ENCODE assay signal across 12 mouse cellular contexts in genomic region chr14:122483556-122484421, GRCm38 (mm10). TPM values are rescaled to one million over a fixed set of nuclear protein-coding genes. Genes with fewer than 3 reads are reported as not detected.
DNase-seq lines count a peak whose midpoint lies in the region; ATAC-seq lines count a peak whose summit lies in the region.
"Had no signal": no experiment of that assay in that cellular context is flagged by ENCODE, and none has a peak within 500 bp of the region (broad histone marks: within the 10 kb centered on the region; RNA-seq: fewer than 3 reads in every experiment).

No protein-coding gene starts in this region.

- peak overlapping the region; percentile 81 for H3K27ac ChIP-seq in hindbrain, embryonic 14.5 days

- peak; percentile 77 for DNase-seq in cerebellum, adult 11 months
- peak; percentile 48 for DNase-seq in embryo, embryonic 10 days (ENCODE audit: low spot score)
- peak; percentile 24 for DNase-seq in hindbrain, embryonic 14.5 days (ENCODE audit: low spot score)
- peak; percentile 59 for DNase-seq in neural tube, embryonic 10.5 days (ENCODE audit: extremely low spot score, low spot score)
- DNase-seq in adrenal gland, postnatal 4 days (ENCODE audit: low spot score in 2 of 2) = no peak
- DNase-seq in right cerebral cortex, postnatal 36 days (ENCODE audit: low spot score in 2 of 2) = no peak
- DNase-seq in thymus, postnatal 0 days (ENCODE audit: low spot score) = no peak
- DNase-seq in adrenal gland, postnatal 36 days = no peak
- DNase-seq: lung, postnatal 36 days had no signal

- no peak for ATAC-seq in hindbrain, embryonic 14.5 days (ENCODE audit: low FRiP score)

- H3K27me3 ChIP-seq in hindbrain, embryonic 14.5 days (ENCODE audit: control insufficient read depth, insufficient read depth, low read length) = peaks cover 79% of the 10 kb centered on the region

- H3K9ac ChIP-seq in hindbrain, embryonic 14.5 days = peak overlapping the region; percentile 85; the same call in 1 of the 2 replicates

- H3K9me3 ChIP-seq in hindbrain, embryonic 14.5 days (ENCODE audit: control insufficient read depth, low read length) = no peaks in the 10 kb centered on the region

- 0 out of 2 replicates have a peak overlapping the region, but pooled peaks have one; percentile 0 for H3K4me3 ChIP-seq in hindbrain, embryonic 14.5 days (replicated peaks; ENCODE audit: low read length)

- peak overlapping the region; percentile 55 for H3K4me2 ChIP-seq in hindbrain, embryonic 14.5 days (replicated peaks)

- H3K4me1 ChIP-seq in hindbrain, embryonic 14.5 days (replicated peaks; ENCODE audit: control insufficient read depth, insufficient read depth, low read length) = 0 out of 2 replicates have a peak, but pooled peaks cover 4% of the 10 kb centered on the region

- WGBS in hindbrain, embryonic 14.5 days = 4% methylated on average over 18 of the region's 18 CpGs

- no peaks in the 10 kb centered on the region for H3K36me3 ChIP-seq in hindbrain, embryonic 14.5 days (replicated peaks; ENCODE audit: control insufficient read depth, insufficient read depth)

RNA-seq across cellular contexts. Expression of gene Gm10837, which starts 6.6 kb away (rescaled TPM):
- polyA plus RNA-seq in hindbrain, embryonic 14.5 days (2014; fragmentation: Nextera tagmentation; extraction: Ambion mirVana) = 0.31 and 0.95 TPM in 2 replicates
- not detected for total RNA-seq in adrenal gland, postnatal 4 days (2021)
- polyA plus RNA-seq in thymus, postnatal 0 days (2015; fragmentation: Nextera tagmentation; extraction: Ambion mirVana) = not detected in 2 replicates
- total RNA-seq in adrenal gland, postnatal 36 days (2021) = not detected
- total RNA-seq: MEL had no signal
- polyA plus RNA-seq: heart, embryonic 16.5 days; testis, adult 2 months had no signal

RNA-seq across cellular contexts. Expression of gene Zic2, which starts 8.6 kb away (rescaled TPM):
- polyA plus RNA-seq in hindbrain, embryonic 14.5 days (2014; fragmentation: Nextera tagmentation; extraction: Ambion mirVana) = 10.6 and 11.4 TPM in 2 replicates
- 1 to 10 TPM in 1 of 2 experiments, under 1 TPM in 1; 0.22 to 1.4 TPM for total RNA-seq in adrenal gland, postnatal 4 days (2021)
- polyA plus RNA-seq in thymus, postnatal 0 days (2015; fragmentation: Nextera tagmentation; extraction: Ambion mirVana) = not detected in 2 replicates
- under 1 TPM in 1 of 2 experiments, not detected in 1; 0.13 TPM for total RNA-seq in adrenal gland, postnatal 36 days (2021)
- total RNA-seq: MEL had no signal
- polyA plus RNA-seq: heart, embryonic 16.5 days had no signal

RNA-seq across cellular contexts. Expression of gene Zic5, which starts 18.3 kb away (rescaled TPM):
- polyA plus RNA-seq in hindbrain, embryonic 14.5 days (2014; fragmentation: Nextera tagmentation; extraction: Ambion mirVana) = 11.6 and 14.0 TPM in 2 replicates
- total RNA-seq in adrenal gland, postnatal 4 days (2021) = under 1 TPM in 1 of 2 experiments, not detected in 1; 0.40 TPM
- not detected in 2 replicates for polyA plus RNA-seq in thymus, postnatal 0 days (2015; fragmentation: Nextera tagmentation; extraction: Ambion mirVana)
- not detected for total RNA-seq in adrenal gland, postnatal 36 days (2021)
- polyA plus RNA-seq: heart, embryonic 16.5 days had no signal

RNA-seq across cellular contexts. Expression of gene Gm5089, which starts 32.9 kb away (rescaled TPM):
- polyA plus RNA-seq in hindbrain, embryonic 14.5 days (2014; fragmentation: Nextera tagmentation; extraction: Ambion mirVana) = 0.50 and 1.2 TPM in 2 replicates
- total RNA-seq in adrenal gland, postnatal 4 days (2021) = not detected
- polyA plus RNA-seq in thymus, postnatal 0 days (2015; fragmentation: Nextera tagmentation; extraction: Ambion mirVana) = not detected in 2 replicates
- not detected for total RNA-seq in adrenal gland, postnatal 36 days (2021)
- total RNA-seq: MEL had no signal
- polyA plus RNA-seq: heart, embryonic 16.5 days; testis, adult 2 months had no signal

RNA-seq across cellular contexts. Expression of gene Pcca, which starts 50.3 kb away (rescaled TPM):
- polyA plus RNA-seq in hindbrain, embryonic 14.5 days (2014; fragmentation: Nextera tagmentation; extraction: Ambion mirVana) = 27.2 and 34.6 TPM in 2 replicates
- 10 to 100 TPM; 63.2 to 64.4 TPM for total RNA-seq in adrenal gland, postnatal 4 days (2021)
- polyA plus RNA-seq in thymus, postnatal 0 days (2015; fragmentation: Nextera tagmentation; extraction: Ambion mirVana) = 14.9 and 15.6 TPM in 2 replicates
- total RNA-seq in adrenal gland, postnatal 36 days (2021) = 100 to 1,000 TPM; 128 to 156 TPM

Comparison
In these comparisons a context has a peak if more than half of its experiments do, and no peak if none do; other contexts are left out.
1. DNase-seq: peak in cerebellum, adult 11 months (single experiment), embryo, embryonic 10 days (single experiment), hindbrain, embryonic 14.5 days (single experiment) and neural tube, embryonic 10.5 days (single experiment); none in adrenal gland, postnatal 4 days (0 of 2), right cerebral cortex, postnatal 36 days (0 of 2), thymus, postnatal 0 days (single experiment) and adrenal gland, postnatal 36 days (0 of 2).